Mouse (Mus musculus): ENCODE data around the gene Tial1.

The Tial1 gene

GRCm38 (mm10) chr7:128414433-128414832, 47.1 kb downstream of the Tial1 start:
- DNase-seq, result no peak

GRCm38 (mm10) chr7:128412071-128412833, 49.3 kb downstream of the Tial1 start:
- DNase-seq, result no peak

- no peak for DNase-seq
Observed at GRCm38 (mm10) chr7:128410708-128411413, 50.7 kb downstream of the Tial1 start.

- peak in 1 of 2 experiments; percentile 45 for DNase-seq
Observed at GRCm38 (mm10) chr7:128408265-128408664, 53.3 kb downstream of the Tial1 start.

DNA sequence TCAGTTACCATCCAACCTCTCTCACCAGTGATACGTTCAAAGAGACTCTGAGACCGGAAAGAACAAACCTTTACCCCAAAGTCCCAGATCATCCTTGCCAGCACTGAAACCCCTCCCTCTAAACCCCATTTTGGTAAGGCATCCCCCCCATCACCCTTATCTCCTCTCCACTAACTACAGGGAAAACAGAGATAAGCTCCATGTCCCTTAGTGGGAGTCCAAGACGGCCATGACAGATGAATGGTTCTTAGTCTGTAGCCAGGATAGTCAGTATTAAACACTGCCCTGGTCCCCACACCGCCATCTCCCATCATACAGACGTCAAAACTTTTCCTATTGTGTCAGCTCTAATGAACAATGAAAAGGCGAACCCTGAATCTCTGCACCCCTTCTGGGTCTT, 57.5 kb downstream of the Tial1 start:
- DNase-seq, result no peak

DNA sequence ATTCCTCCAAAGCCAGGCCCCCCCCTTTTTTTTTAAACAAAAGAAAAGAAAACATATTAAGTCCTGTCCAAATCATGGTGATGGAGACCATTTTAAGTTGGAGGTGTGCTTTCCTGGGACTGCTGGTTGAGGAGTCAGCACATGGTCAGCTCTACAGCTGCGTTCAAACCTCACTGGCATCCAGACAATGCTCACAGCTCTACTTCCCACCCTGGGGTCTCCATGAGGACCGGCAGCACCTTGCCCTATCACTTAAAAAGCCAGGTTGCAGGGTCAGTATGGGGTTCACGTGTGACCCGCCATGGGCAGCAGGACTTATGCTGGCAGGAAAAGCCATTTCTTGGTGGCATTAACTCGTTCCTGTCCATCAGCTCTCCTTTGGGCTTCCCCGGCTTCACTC, 57.9 kb downstream of the Tial1 start:
- no peak for DNase-seq

DNA sequence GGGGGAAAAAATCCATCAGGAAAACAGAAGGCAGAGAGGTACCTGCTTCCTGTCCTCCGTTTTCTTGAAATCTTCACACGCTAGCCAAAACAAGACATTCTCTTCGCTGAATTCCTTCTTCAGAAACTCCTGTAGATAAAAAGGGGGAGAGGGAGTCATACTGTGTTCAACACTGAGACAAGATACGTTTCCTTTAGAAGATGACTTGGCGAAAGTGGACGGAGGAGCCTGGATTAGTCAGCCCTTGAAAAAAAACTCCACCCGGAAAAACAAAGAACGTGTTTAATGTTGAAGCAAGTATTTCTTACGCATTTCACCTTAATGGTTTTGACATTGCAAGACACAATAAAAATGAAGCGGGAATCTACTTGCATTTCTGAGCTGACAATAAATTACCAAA, 58.4 kb downstream of the Tial1 start:
- DNase-seq, result no peak

DNA sequence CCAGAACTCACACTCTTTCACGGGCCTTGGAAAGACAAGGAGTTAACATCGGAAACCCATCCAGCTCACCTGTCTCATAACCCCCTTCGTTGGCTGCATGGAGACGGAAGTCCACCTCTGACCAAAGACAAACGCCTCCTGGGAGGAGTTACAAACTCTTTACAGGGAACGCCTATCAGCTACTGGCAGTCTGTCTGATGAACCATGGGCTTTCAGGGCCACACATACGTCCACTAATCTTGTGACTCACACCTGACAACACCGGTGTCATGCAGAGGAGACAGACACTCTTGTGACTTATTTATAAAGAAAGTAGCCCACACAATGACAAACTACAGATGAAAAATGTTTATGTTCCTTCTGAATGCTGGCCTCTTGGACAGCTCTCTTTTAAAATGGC, 58.9 kb downstream of the Tial1 start:
- DNase-seq, result no peak

DNA sequence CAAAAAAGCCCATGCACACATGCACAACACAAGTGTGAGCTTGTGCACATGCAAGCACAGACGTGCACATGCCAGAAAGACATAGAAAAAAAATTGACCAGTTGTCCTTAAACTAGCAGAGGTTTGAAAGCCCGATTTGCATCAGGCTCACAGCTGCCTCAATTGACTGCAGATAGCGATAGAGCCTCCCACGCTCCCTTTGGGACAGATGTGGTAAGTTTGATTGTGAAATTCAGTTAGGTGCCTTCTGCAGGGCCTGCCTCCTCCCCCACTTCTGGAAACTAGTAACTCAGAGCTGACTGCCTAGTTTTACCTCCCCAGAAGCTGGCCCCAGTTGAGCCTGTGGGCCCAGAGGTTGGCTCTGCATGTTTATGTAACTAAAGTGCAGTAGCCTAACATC, 62.9 kb downstream of the Tial1 start:
- no peak for DNase-seq

- DNase-seq, result no peak
Observed at GRCm38 (mm10) chr7:128397066-128397465, 64.5 kb downstream of the Tial1 start.

- DNase-seq, result no peak
Observed at GRCm38 (mm10) chr7:128393756-128394155, 67.8 kb downstream of the Tial1 start.

DNA sequence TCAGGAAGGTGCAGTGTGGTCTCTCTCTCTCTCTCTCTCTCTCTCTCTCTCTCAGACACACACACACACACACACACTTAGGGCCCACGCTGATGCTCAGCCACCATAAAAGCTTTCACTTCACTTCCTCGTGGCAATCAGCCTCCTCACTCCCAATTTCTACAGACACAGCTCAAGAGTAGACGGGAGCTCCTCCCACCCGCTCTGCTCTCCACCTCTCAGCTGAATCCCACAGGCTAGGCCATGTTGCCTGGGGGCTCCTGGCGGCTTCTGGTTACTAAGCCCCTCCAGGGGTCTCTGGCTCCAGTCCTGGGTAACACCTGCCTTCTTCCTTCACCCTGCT, 68.6 kb downstream of the Tial1 start:
- DNase-seq, result no peak

GRCm38 (mm10) chr7:128392071-128392971, 69.2 kb downstream of the Tial1 start:
- DNase-seq, result no peak

DNA sequence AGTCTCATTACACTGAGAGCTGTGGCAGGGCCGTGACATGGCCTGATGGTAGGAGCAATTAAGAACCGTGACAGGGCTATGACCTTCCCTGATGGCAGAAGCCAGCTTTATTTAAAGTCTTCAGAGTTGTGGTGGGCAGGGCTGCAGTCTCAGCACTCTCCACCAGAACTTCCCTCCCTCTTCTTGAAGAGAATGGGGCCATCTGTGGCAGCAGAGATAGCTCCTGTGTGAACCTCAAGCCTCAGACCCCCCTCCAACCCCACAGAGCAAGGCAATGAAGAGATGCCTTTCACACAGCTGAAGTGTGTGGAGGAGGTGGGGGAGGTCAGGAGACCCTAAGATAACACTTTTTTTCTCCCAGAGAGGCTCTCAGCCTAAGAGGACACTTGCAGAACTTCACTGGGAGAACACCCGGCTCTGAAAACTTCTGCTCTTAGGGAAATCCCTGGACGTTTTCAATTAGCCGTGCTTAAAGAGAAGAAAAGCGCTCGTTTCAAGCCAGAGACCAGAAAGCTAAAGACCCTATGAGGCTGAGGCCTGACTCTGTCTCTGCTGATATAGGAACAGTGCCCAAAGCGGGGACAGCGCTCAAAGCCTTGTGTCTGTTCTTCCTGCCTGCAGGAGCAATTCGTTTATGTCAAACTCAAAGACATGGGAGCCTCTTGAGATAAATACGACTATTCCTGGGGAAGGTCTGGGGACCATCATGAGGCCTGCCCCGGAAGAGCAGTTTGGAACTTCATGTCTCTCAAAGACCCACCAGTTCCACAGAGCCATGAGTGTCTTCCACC, 70.1 kb downstream of the Tial1 start:
- no peak for DNase-seq
